Mouse (Mus musculus): ENCODE data around the gene Mb21d2. TPM values are rescaled to one million over a fixed set of nuclear protein-coding genes. Genes with fewer than 3 reads are reported as not detected.

Mb21d2 gene
- total and polyA plus RNA-seq, 3 experiments = 7.7 to 8.3 (median 8.2) TPM

- Histone ChIP-seq H3K79me2 (replicated peaks; ENCODE audit: control insufficient read depth, insufficient read depth, low read length) (no peaks in the 10 kb centered on the region), H3K9ac (ENCODE audit: low read depth, low read length) (no peak overlapping the region), H3K4me3 (no peak overlapping the region), H3K27ac (no peak overlapping the region), H3K4me1 (ENCODE audit: control insufficient read depth, insufficient read depth, low read length) (peaks cover 5% of the 10 kb centered on the region), H3K27me3 (ENCODE audit: control insufficient read depth, insufficient read depth, low read length) (no peaks in the 10 kb centered on the region), H3K36me3 (ENCODE audit: control insufficient read depth, insufficient read depth, low read length) (no peaks in the 10 kb centered on the region)
- no peak for DNase-seq
- intact Hi-C loops (cut with DNase I) = loop anchor here (5.0 kb wide), 1 partner anchor 48 kb away; the partner anchor contains the start of gene Mb21d2
- no peak for TF ChIP-seq EP300 (IDR thresholded peaks at IDR 0.05; ENCODE audit: insufficient read depth, low read depth, low read length)
- no peak for TF ChIP-seq CTCF (IDR thresholded peaks at IDR 0.05)
- no peak for TF ChIP-seq POLR2A (IDR thresholded peaks at IDR 0.05; ENCODE audit: insufficient read depth, low read depth, low read length)
- WGBS = 89% methylated on average over 12 of the region's 12 CpGs
Measured at GRCm38 (mm10) chr16:28879636-28880306, 49.7 kb downstream of the Mb21d2 start.

DNA sequence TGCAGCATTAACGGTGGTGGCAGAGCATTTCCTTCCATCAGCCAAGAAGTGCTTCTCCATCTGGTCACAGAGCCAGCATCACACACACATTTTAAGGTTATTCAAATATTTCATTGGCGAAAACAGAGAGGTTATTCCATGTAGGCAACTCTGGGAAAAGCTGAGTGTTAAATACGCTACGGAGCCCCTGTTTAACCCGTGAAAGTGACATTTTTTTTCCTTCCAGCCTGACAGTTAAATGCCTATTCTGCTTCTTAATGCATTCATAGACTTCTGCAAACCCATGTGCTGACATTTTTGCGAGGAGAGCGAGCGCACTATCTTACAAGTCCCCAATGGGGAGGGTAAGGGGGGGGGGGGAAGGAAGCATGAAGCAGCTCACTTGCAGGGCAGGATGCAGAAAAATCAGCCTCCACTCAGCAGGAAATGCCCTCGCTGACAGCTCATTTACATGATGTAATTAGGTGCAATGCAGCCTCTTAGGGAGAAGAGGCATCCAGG lies 52.3 kb downstream of the Mb21d2 start:
- no peaks in the 10 kb centered on the region for H3K27me3 ChIP-seq (ENCODE audit: control insufficient read depth, insufficient read depth, low read length)
- H3K9ac ChIP-seq (ENCODE audit: low read depth, low read length) = no peak overlapping the region
- H3K79me2 ChIP-seq (replicated peaks; ENCODE audit: control insufficient read depth, insufficient read depth, low read length) = no peaks in the 10 kb centered on the region
- H3K4me1 ChIP-seq (ENCODE audit: control insufficient read depth, insufficient read depth, low read length) = peaks cover 4% of the 10 kb centered on the region
- 48% methylated on average over 9 of the region's 9 CpGs for WGBS
- no peak for DNase-seq
- H3K4me3 ChIP-seq = no peak overlapping the region
- no peak overlapping the region for H3K27ac ChIP-seq
- no peaks in the 10 kb centered on the region for H3K36me3 ChIP-seq (ENCODE audit: control insufficient read depth, insufficient read depth, low read length)
- TF ChIP-seq EP300 (IDR thresholded peaks at IDR 0.05; ENCODE audit: insufficient read depth, low read depth, low read length) (no peak), CTCF (IDR thresholded peaks at IDR 0.05) (no peak), POLR2A (IDR thresholded peaks at IDR 0.05; ENCODE audit: insufficient read depth, low read depth, low read length) (no peak)
- intact Hi-C loops (cut with DNase I) = no loop called here

DNA sequence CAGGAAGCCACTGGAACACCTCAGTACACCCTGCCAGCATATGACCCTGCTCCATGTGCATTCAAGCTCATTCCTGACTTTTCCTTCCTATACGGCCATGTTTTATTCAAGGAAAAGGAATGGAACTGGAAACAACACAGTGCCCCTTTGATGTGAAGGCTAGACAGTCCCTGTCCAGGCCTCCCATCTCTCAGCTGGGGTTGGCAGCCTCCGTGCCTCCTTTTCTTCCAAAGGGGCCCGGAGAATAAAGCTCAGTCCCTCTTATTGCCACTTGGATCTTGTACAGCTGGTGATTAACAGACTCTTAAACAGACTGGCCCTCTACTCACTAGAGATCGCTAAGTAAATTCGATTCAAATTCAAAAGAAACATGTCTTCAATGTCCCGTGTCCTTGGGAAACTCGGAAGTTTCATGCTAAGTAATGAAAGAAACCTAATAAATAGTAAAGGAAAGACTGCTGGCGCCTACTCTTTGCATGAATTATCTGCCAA lies 56.0 kb downstream of the Mb21d2 start:
- Histone ChIP-seq H3K27ac (no peak overlapping the region), H3K4me3 (no peak overlapping the region), H3K36me3 (ENCODE audit: control insufficient read depth, insufficient read depth, low read length) (no peaks in the 10 kb centered on the region), H3K4me1 (ENCODE audit: control insufficient read depth, insufficient read depth, low read length) (no peaks in the 10 kb centered on the region), H3K79me2 (replicated peaks; ENCODE audit: control insufficient read depth, insufficient read depth, low read length) (no peaks in the 10 kb centered on the region), H3K9ac (ENCODE audit: low read depth, low read length) (no peak overlapping the region), H3K27me3 (ENCODE audit: control insufficient read depth, insufficient read depth, low read length) (no peaks in the 10 kb centered on the region)
- TF ChIP-seq POLR2A (IDR thresholded peaks at IDR 0.05; ENCODE audit: insufficient read depth, low read depth, low read length) = no peak
- no peak for TF ChIP-seq CTCF (IDR thresholded peaks at IDR 0.05)
- TF ChIP-seq EP300 (IDR thresholded peaks at IDR 0.05; ENCODE audit: insufficient read depth, low read depth, low read length) = no peak
- intact Hi-C loops (cut with DNase I) = no loop called here
- no peak for DNase-seq
- WGBS = 91% methylated on average over 8 of the region's 8 CpGs

DNA sequence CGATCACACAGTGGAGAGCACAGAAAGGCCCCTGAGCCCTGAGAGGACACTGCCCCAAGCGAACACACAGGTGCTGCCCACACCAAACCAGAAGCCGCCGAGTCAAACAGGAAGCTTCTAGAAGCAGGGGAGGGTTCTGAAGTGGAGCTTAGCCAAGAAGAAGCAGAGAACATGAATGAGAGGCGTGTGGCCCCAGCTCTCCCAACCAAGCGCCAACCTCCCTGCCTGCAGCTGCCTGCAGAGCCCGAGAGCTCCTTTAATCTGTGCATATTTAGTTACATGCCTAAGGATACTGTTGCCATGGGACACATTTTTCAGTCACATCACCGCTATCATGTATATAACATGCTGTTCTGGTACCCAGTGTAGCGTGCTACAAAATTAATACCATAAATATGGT lies 58.6 kb downstream of the Mb21d2 start:
- H3K4me3 ChIP-seq = no peak overlapping the region
- intact Hi-C loops (cut with DNase I) = no loop called here
- no peak overlapping the region for H3K9ac ChIP-seq (ENCODE audit: low read depth, low read length)
- 57% methylated on average over 9 of the region's 9 CpGs for WGBS
- no peaks in the 10 kb centered on the region; the same call in 1 of the 2 replicates for H3K79me2 ChIP-seq (replicated peaks; ENCODE audit: control insufficient read depth, insufficient read depth, low read length)
- no peaks in the 10 kb centered on the region for H3K36me3 ChIP-seq (ENCODE audit: control insufficient read depth, insufficient read depth, low read length)
- peaks cover 2% of the 10 kb centered on the region; the same call in 1 of the 2 replicates for H3K4me1 ChIP-seq (ENCODE audit: control insufficient read depth, insufficient read depth, low read length)
- DNase-seq = no peak
- no peaks in the 10 kb centered on the region for H3K27me3 ChIP-seq (ENCODE audit: control insufficient read depth, insufficient read depth, low read length)
- H3K27ac ChIP-seq = no peak overlapping the region
- TF ChIP-seq POLR2A (IDR thresholded peaks at IDR 0.05; ENCODE audit: insufficient read depth, low read depth, low read length) = no peak
- TF ChIP-seq EP300 (IDR thresholded peaks at IDR 0.05; ENCODE audit: insufficient read depth, low read depth, low read length) = no peak
- TF ChIP-seq CTCF (IDR thresholded peaks at IDR 0.05) = no peak

DNA sequence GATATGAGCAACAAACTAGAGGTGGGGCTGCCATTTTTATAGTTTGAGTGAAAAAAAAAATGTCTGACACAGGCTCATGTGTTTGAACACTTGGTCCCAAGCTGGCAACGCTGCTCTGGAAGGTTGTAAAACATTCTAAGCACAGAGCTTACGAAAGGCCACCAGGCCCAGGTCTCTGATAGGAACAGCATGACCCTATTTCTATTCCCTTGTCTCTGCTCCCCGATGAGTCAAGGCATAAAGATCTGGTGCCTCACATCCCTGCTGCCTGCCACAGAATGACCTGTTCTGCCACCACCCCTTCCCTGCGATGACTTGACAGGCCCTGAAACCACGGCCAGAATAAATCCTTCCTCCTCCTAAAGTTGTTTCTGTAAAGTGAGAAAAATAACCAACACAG lies 59.0 kb downstream of the Mb21d2 start:
- no peak for TF ChIP-seq EP300 (IDR thresholded peaks at IDR 0.05; ENCODE audit: insufficient read depth, low read depth, low read length)
- no peak for TF ChIP-seq CTCF (IDR thresholded peaks at IDR 0.05)
- TF ChIP-seq POLR2A (IDR thresholded peaks at IDR 0.05; ENCODE audit: insufficient read depth, low read depth, low read length) = no peak
- Histone ChIP-seq H3K4me3 (no peak overlapping the region), H3K36me3 (ENCODE audit: control insufficient read depth, insufficient read depth, low read length) (no peaks in the 10 kb centered on the region), H3K27me3 (ENCODE audit: control insufficient read depth, insufficient read depth, low read length) (no peaks in the 10 kb centered on the region), H3K27ac (no peak overlapping the region), H3K9ac (ENCODE audit: low read depth, low read length) (no peak overlapping the region), H3K4me1 (ENCODE audit: control insufficient read depth, insufficient read depth, low read length) (peaks cover 2% of the 10 kb centered on the region; the same call in 1 of the 2 replicates), H3K79me2 (replicated peaks; ENCODE audit: control insufficient read depth, insufficient read depth, low read length) (no peaks in the 10 kb centered on the region; the same call in 1 of the 2 replicates)
- intact Hi-C loops (cut with DNase I) = no loop called here
- 70% methylated on average over 5 of the region's 5 CpGs for WGBS
- no peak for DNase-seq

DNA sequence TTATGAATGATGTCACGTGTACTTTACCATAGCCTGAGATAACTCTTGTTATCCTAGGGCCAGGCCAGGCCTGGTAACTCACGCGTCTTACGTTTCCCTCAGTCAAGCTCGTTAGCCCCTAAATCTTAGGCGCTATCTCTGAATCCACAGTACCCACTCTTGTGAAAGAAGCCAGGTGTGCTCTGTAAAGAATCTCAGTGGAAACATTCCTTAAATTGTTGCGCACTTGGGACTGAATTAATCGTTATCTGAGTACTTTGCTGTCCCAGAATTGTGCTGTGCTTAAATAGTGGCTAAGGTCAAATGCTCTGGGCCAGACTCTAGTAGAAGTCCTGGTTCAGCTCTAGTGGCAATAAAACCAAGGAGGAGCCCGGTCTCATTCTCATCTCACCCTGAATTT lies 60.6 kb downstream of the Mb21d2 start:
- intact Hi-C loops (cut with DNase I) = no loop called here
- DNase-seq = no peak
- Histone ChIP-seq H3K79me2 (replicated peaks; ENCODE audit: control insufficient read depth, insufficient read depth, low read length) (no peaks in the 10 kb centered on the region; the same call in 1 of the 2 replicates), H3K27ac (no peak overlapping the region), H3K27me3 (ENCODE audit: control insufficient read depth, insufficient read depth, low read length) (no peaks in the 10 kb centered on the region), H3K36me3 (ENCODE audit: control insufficient read depth, insufficient read depth, low read length) (no peaks in the 10 kb centered on the region), H3K4me1 (ENCODE audit: control insufficient read depth, insufficient read depth, low read length) (peaks cover 2% of the 10 kb centered on the region; the same call in 1 of the 2 replicates), H3K4me3 (no peak overlapping the region), H3K9ac (ENCODE audit: low read depth, low read length) (no peak overlapping the region)
- no peak for TF ChIP-seq POLR2A (IDR thresholded peaks at IDR 0.05; ENCODE audit: insufficient read depth, low read depth, low read length)
- no peak for TF ChIP-seq EP300 (IDR thresholded peaks at IDR 0.05; ENCODE audit: insufficient read depth, low read depth, low read length)
- TF ChIP-seq CTCF (IDR thresholded peaks at IDR 0.05) = no peak
- 83% methylated on average over 9 of the region's 9 CpGs for WGBS

All from heart, adult 2 months (tissue).